Mouse (Mus musculus) megakaryocyte-erythroid progenitor cell, adult 5-6 weeks (primary cell): ENCODE data around the gene Lrp5. TPM values are rescaled to one million over a fixed set of nuclear protein-coding genes. Genes with fewer than 3 reads are reported as not detected.
"Not testable (repeated sequence)": the region's sequence is repeated elsewhere in the genome, so short reads cannot be mapped to it uniquely, and the experiment has no call there.

Experiments
- ATAC-seq: replicated peaks from 2 replicates; pipeline ENCODE4 v1.8.0; 2016; ENCODE audit warnings: mild to moderate bottlenecking, inconsistent platforms; ENCODE audit not compliant: severe bottlenecking, poor library complexity, low FRiP score, low TSS enrichment
- total RNA-seq, 2 experiments: library from RNA; stranded (forward) in 1 of 2; stranded (reverse) in 1 of 2; fragments of 200-1000, 215-1000 nt in 1 of 2; fragments of >200 nt in 1 of 2; fragmentation: Nextera tagmentation in 1 of 2; gene quantifications; 2 replicates each; pipeline ENCODE4 v1.2.3; 2014 to 2017

The Lrp5 gene
- total RNA-seq, 2 experiments from 2014 or later = 5.4 to 10.2 TPM

GRCm38 (mm10) chr19:3667155-3667895, 19.0 kb downstream of the Lrp5 start:
- no peak for ATAC-seq

- ATAC-seq = no peak
These were observed 19.7 kb downstream of the Lrp5 start for GRCm38 (mm10) chr19:3666632-3667031.

- ATAC-seq = no peak
These were observed 20.9 kb downstream of the Lrp5 start for GRCm38 (mm10) chr19:3665510-3665909.

DNA sequence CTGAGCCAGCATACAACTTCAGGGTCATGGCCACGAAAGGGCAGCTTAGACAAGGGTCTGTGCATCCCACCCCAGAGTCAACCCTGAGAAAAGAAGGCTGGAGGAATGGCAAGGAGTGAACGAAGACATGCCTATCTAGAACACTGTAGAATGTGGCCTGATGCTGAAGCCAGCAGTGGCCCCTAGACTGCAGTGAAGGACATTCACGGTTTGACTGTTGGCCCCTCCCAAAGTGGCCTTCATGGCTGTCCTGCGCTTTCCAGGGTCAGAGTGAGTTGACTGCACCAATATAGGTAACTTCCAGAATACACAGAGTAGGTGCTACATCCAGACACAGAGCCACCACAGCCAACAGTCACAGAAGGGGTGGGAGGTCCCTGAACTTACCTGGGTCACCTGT, 28.4 kb downstream of the Lrp5 start:
- no peak for ATAC-seq

- not testable (repeated sequence) for ATAC-seq
These were observed 29.3 kb downstream of the Lrp5 start for GRCm38 (mm10) chr19:3657065-3657464.

GRCm38 (mm10) chr19:3656144-3656543, 30.2 kb downstream of the Lrp5 start:
- peak; percentile 76 for ATAC-seq

- no peak for ATAC-seq
These were observed 31.4 kb downstream of the Lrp5 start for GRCm38 (mm10) chr19:3654940-3655339.

DNA sequence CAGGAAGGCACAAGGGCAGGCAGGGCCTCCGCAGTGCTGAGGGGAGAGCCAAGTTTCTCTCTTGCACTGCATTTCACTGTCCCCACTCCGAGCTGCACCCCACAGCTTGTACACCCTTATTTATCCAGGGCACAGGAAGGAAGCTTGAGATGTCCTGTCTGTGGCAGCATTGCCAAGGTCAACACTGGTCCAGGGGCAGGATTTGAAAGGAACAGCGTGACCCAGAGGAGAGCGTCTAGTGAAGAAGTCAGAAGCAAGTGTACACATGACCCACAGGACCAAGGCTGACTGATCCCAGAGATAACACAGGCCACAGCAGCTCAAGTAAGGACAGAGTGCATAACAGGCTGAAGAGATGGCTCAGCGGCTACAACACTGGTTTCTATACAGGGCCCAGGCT, 32.3 kb downstream of the Lrp5 start:
- ATAC-seq = no peak; the same call in 1 of the 2 replicates

DNA sequence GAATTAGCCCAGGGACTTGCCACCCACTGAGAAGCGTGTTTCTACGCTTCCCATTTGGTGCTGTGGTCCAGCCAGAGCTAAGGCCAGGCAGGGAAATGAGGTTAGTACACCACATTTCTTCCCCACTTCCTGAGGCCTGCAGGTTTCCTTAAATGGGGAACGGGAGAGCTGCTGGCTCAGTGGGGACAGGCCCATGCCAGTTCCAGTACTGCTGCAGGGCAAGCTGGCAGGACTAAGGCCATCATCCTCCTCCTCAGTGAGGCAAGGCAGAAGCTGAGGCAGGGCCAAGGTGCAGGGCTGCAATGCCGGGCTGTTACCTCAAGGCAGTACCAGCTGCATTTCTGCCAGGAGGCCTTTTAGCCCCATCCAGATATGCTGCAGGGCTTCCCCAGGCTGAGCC, 32.9 kb downstream of the Lrp5 start:
- ATAC-seq = no peak

DNA sequence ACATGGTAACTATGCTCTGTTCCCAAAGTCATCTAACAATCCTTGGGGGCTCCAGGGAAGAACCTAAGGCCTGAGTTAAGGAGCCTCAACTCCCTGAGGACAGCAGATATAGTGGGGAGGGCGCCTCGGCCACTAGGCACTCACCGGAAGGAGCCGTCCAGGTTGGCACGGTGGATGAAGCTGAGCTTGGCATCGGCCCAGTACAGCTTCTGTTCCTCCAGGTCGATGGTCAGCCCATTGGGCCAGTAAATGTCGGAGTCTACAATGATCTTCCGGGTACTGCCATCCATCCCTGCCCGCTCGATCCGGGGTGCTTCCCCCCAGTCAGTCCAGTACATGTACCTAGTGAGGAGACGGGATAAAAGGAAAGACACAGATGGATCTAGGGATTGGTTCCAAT, 34.4 kb downstream of the Lrp5 start:
- no peak for ATAC-seq

GRCm38 (mm10) chr19:3651220-3651619, 35.1 kb downstream of the Lrp5 start:
- no peak for ATAC-seq

DNA sequence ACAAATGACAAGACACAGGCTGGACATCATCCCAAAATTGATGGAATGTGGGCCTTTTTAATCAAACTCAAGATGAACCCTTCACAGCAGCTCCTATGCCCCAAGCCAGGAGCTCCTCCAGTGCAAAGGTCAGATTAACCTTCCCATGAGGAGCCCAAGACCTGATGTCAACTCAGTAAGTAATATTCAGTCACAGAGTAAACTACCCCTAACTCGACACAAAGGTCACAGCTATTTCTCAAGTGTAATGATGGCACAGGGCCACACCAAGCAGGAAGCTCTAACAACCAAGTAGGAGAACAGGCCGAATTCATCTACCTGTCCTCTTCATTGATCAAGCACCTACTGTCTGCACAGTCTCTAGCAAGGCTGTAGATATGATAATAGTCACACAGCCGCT, 35.9 kb downstream of the Lrp5 start:
- ATAC-seq = no peak

- no peak for ATAC-seq
These were observed 37.4 kb downstream of the Lrp5 start for GRCm38 (mm10) chr19:3648830-3649450.

GRCm38 (mm10) chr19:3647999-3648398, 38.4 kb downstream of the Lrp5 start:
- no peak for ATAC-seq

DNA sequence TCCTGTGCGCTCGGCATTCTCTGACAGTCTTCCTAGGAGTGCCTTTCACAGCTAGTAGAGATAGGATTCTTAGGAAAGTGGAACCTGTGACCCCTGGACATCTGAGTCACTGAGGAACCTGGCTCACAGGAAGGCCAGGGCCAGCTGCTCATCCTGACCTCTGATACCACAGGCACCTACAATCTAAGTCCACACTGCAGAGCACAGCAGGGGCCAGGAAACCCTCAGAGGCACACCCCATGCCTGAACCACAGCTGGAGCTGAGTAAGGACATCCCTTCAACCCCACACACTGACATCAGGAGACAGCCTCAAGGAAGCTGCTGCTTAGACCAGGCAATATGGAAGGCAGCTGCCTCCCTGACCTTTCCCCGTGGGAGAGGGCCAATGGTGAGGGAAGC, 40.6 kb downstream of the Lrp5 start:
- ATAC-seq = no peak

DNA sequence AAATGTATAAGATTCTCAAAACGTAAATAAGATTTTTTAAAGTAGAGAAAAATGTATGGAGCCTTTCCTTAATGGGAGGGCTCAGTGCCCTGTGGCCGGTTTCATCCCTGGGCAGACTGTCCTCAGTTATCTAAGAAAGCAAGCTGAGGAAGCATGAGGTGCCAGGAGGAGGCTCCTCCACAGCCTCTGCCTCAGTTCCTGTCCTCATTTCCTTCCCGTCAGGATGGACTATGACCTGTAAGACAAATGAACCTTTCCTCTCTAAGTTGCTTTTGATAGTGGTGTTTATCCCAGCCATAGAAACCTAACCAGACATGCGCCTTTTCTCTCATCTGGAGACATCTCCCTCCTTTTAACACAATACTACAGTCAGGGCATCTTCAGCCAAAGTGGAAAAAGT, 41.0 kb downstream of the Lrp5 start:
- ATAC-seq = no peak

- no peak for ATAC-seq
These were observed 46.8 kb downstream of the Lrp5 start for GRCm38 (mm10) chr19:3639561-3639960.

- peak; percentile 61 for ATAC-seq
These were observed 47.7 kb downstream of the Lrp5 start for GRCm38 (mm10) chr19:3638698-3639097.

GRCm38 (mm10) chr19:3632018-3632417, 54.3 kb downstream of the Lrp5 start:
- ATAC-seq = no peak

GRCm38 (mm10) chr19:3631431-3631830, 54.9 kb downstream of the Lrp5 start:
- no peak for ATAC-seq

GRCm38 (mm10) chr19:3630486-3630885, 55.9 kb downstream of the Lrp5 start:
- ATAC-seq = no peak
